In genomic region chr10:67599390-67599789, GRCm38 (mm10) we compare ENCODE assay signal across 22 mouse cellular contexts. TPM values are rescaled to one million over a fixed set of nuclear protein-coding genes. Genes with fewer than 3 reads are reported as not detected.
DNase-seq lines count a peak whose midpoint lies in the region; TF ChIP-seq lines count a peak whose summit lies in the region.
"Had no signal": no experiment of that assay in that cellular context is flagged by ENCODE, and none has a peak within 500 bp of the region (broad histone marks: within the 10 kb centered on the region; RNA-seq: fewer than 3 reads in every experiment).

No protein-coding gene starts in this region.

- H3K36me3 ChIP-seq in splenic B cell, adult 2 months (ENCODE audit: control insufficient read depth, insufficient read depth, low read length, poor library complexity, severe bottlenecking), result no peaks in the 10 kb centered on the region
- H3K36me3 ChIP-seq: embryonic facial prominence, embryonic 10.5 days; embryonic facial prominence, embryonic 12.5 days; forebrain, embryonic 15.5 days; G1E had no signal

- intact Hi-C loops in left cerebral cortex, postnatal 10 days (cut with DNase I), result no loop called here

- TF ChIP-seq POLR2A in bone marrow macrophage, adult 2 months (IDR thresholded peaks at IDR 0.05; ENCODE audit: borderline replicate concordance, low read depth, low read length), result no peak

- TF ChIP-seq CTCF in bone marrow macrophage, adult 2 months (IDR thresholded peaks at IDR 0.05; ENCODE audit: low read depth, low read length), result no peak

- no peaks in the 10 kb centered on the region for H3K27me3 ChIP-seq in splenic B cell, adult 2 months (ENCODE audit: control insufficient read depth, insufficient read depth, low read length, poor library complexity, severe bottlenecking)
- H3K27me3 ChIP-seq: embryonic facial prominence, embryonic 12.5 days; forebrain, embryonic 13.5 days; forebrain, embryonic 15.5 days had no signal

- DNase-seq in ES-CJ7 (ENCODE audit: low read depth, low spot score) (peak; percentile 12), R1 (ENCODE audit: low read depth, low spot score) (peak; percentile 40)
- DNase-seq in splenic B cell, adult 2 months (ENCODE audit: low read depth, low spot score), result peak; percentile 42
- no peak for DNase-seq in left cerebral cortex, adult 9 months (ENCODE audit: low spot score in 2 of 2)
- DNase-seq in left cerebral cortex, postnatal 10 days (ENCODE audit: extremely low spot score in 1 of 2, low spot score in 2 of 2), result no peak
- no peak for DNase-seq in lung, postnatal 4 days
- no peak for DNase-seq in layer of hippocampus, adult 9-10 months (ENCODE audit: low spot score)
- DNase-seq: adrenal gland, adult 8-10 months; adrenal gland, postnatal 14 days; adrenal gland, postnatal 36 days; cerebellum, adult 11 months; cerebellum, adult 2 months; cerebellum, adult 9-10 months; cerebellum, postnatal 10 days; cerebellum, postnatal 25 days; forebrain, postnatal 0 days had no signal

- peaks cover 42% of the 10 kb centered on the region for H3K4me1 ChIP-seq in bone marrow macrophage, adult 2 months (ENCODE audit: control insufficient read depth, insufficient read depth, low read length)
- H3K4me1 ChIP-seq: embryonic facial prominence, embryonic 12.5 days; forebrain, embryonic 13.5 days; forebrain, embryonic 15.5 days had no signal

- H3K4me3 ChIP-seq in bone marrow macrophage, adult 2 months (ENCODE audit: insufficient read depth, low read length), result no peak overlapping the region
- H3K4me3 ChIP-seq: embryonic facial prominence, embryonic 10.5 days; embryonic facial prominence, embryonic 12.5 days; forebrain, embryonic 13.5 days; forebrain, embryonic 15.5 days had no signal

- peak overlapping the region; percentile 91 for H3K27ac ChIP-seq in bone marrow macrophage, adult 2 months (ENCODE audit: insufficient read depth, low read depth, low read length)
- H3K27ac ChIP-seq: embryonic facial prominence, embryonic 10.5 days; embryonic facial prominence, embryonic 12.5 days; forebrain, embryonic 13.5 days; forebrain, embryonic 15.5 days had no signal

RNA-seq across cellular contexts. Expression of gene Ado, which starts 50.6 kb away (rescaled TPM):
- 23.6 TPM in 2 replicates for polyA plus RNA-seq in bone marrow macrophage, adult 2 months (2012; ENCODE audit: insufficient read depth, insufficient read length, missing spikeins)
- total RNA-seq in left cerebral cortex, postnatal 10 days (2021), result 10 to 100 TPM; 41.0 to 44.4 TPM

Comparison
In these comparisons a context has a peak if more than half of its experiments do, and no peak if none do; other contexts are left out.
1. DNase-seq: peak in ES-CJ7 (single experiment), R1 (single experiment) and splenic B cell, adult 2 months (single experiment); none in left cerebral cortex, adult 9 months (0 of 2), left cerebral cortex, postnatal 10 days (0 of 2), lung, postnatal 4 days (0 of 2) and layer of hippocampus, adult 9-10 months (single experiment).